Mouse (Mus musculus): ENCODE measurements around the gene Proz. TPM values are rescaled to one million over a fixed set of nuclear protein-coding genes. Genes with fewer than 3 reads are reported as not detected.

The Proz gene
- polyA plus RNA-seq, 1 experiment: 3.2 TPM

DNA sequence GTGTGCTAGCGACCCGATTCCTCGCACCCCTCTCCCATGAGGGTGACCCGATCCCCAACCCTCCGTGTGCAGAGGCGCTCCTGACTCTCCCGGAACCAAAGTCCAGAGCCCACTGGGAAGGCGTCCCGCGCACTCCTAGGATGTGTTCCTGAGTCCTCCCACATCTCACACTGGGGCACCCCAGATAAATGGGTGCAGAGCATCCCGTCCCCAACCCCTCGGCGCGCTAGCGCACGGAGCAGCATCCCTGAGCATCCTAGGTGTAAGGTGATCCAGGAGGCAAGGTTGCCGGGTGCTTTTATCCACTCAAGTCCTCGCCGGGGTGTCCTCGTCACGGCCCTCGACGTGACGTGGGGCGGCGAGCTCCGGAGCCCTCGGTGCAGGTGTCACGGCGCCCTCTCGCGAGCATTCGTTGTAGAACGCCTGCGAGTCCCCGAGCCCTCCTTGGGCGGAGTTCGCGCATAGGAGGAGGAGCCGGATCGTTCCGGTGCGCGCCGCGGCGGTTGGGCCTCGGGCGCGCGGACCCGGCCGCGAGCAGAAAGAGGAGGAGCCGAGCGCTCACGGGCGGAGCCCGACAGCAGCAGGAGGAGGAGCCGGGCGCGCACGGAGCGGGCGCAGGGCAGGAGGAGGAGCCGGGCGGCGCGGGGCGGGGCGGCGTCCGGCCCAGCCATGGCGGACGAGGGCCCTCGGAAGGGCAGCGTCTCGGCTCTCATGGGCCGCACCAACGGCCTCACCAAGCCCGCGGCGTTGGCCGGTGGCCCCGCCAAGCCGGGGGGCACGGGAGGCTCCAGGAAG, 44.6 kb downstream of the Proz start, which contains the start of the genes Pcid2 and Cul4a:
Gene Pcid2, minus strand, starts transcription at position 373 of the 795 bp plus-strand sequence.
Gene Cul4a, plus strand, starts transcription at position 535 of the 795 bp plus-strand sequence.
- TF ChIP-seq POLR2A (IDR thresholded peaks at IDR 0.05; ENCODE audit: borderline replicate concordance, extremely low read depth, low read depth, low read length) (peak; percentile 79), CTCF (IDR thresholded peaks at IDR 0.05; ENCODE audit: insufficient read depth, low read length) (no peak)
- H3K4me1 ChIP-seq (ENCODE audit: control insufficient read depth, insufficient read depth, low read length): peaks cover 3% of the 10 kb centered on the region
- H3K4me3 ChIP-seq (replicated peaks; ENCODE audit: extremely low read depth, low read depth, low read length): peak within 1 kb of the TSS; percentile 90
- DNase-seq: peak; percentile 92
- under 1% methylated on average over 79 of the region's 87 CpGs for WGBS

DNA sequence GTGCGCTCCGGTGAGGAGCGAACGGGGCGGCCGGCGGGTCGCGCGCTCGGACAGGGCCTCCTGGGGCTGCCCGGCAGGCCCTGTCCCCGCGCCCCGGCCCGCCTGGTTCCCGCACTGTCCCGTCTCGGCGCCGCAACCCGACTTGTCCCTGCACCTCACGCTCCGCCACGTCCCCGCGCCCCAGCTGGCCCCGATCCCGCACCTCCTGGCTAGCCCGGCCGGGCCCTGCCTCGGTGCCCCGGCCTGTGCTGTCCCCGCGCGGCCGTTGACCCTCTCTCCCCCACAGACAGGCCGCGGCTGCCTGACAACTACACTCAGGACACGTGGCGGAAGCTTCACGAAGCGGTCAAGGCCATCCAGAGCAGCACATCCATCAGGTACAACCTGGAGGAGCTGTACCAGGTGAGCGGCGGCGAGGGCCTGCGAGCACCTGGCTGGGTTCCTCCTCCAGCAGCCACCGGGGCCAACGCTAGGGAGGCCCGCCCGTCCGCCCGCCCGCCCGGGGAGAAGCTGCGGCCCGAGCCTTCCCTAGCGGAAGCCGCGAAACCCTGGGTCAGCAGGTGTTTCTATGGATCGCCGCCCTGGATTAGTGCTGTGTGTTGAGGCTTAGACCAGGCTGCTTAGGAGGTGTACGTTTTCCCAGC, 45.3 kb downstream of the Proz start:
- no peak for DNase-seq
- TF ChIP-seq POLR2A (IDR thresholded peaks at IDR 0.05; ENCODE audit: borderline replicate concordance, extremely low read depth, low read depth, low read length) (no peak), CTCF (IDR thresholded peaks at IDR 0.05; ENCODE audit: insufficient read depth, low read length) (no peak)
- WGBS: under 1% methylated on average over 54 of the region's 63 CpGs
- Histone ChIP-seq H3K4me1 (ENCODE audit: control insufficient read depth, insufficient read depth, low read length) (peaks cover 3% of the 10 kb centered on the region), H3K4me3 (replicated peaks; ENCODE audit: extremely low read depth, low read depth, low read length) (peak overlapping the region; percentile 89)

DNA sequence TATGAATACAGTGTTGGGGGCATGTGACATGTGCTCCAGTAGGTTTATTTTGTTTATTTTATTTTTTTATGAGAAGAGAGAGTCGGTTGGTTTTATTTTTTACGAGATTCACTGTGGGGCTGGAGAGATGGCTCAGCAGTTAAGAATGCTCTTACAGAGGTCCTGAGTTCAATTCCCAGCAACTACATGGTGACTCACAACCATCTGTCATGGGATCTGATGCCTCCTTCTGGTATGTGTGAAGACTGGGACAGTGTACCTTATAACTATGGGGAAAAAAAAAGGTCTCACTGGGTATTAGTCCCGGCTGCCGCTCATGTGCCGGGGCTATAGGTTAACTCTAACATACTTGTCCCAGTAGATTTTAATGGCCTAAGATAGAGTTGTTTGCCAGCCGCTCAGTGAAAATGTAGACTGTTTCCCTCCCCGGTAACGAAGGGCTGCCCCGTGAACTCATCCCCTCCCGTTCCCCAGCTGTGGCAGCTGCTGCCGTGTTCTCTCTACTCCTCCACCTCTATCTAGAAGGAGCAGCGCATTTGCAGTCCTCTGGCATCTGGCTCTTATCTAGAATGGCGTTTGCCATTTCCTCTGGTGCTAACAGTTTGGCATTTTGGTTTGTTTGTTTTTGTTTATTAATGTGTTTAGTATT, 47.4 kb downstream of the Proz start:
- WGBS: 79% methylated on average over 13 of the region's 13 CpGs
- Histone ChIP-seq H3K4me3 (replicated peaks; ENCODE audit: extremely low read depth, low read depth, low read length) (no peak overlapping the region), H3K4me1 (ENCODE audit: control insufficient read depth, insufficient read depth, low read length) (peaks cover 3% of the 10 kb centered on the region)
- no peak for TF ChIP-seq CTCF (IDR thresholded peaks at IDR 0.05; ENCODE audit: insufficient read depth, low read length)
- TF ChIP-seq POLR2A (IDR thresholded peaks at IDR 0.05; ENCODE audit: borderline replicate concordance, extremely low read depth, low read depth, low read length): no peak
- DNase-seq: no peak

DNA sequence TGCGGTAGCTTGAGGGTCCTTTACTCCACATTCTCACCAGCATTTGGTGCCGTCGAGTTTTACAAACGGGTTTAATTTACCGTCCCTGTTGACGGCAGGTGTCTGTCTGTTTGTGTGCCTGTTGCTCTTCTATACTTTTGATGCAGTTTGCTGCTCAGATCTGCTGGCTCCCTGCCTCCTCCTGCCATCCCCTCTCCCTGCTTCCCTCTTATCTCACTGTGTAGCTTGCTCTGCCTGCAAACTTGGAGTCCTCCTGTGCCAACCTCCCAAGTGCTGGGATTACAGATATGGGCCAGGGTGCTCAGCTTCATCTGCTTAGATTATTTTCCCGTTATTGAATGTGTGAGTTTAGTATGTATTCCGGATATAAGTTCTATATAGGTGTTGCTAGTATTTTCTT, 48.3 kb downstream of the Proz start:
- DNase-seq: no peak
- WGBS: 87% methylated on average over 8 of the region's 8 CpGs
- TF ChIP-seq POLR2A (IDR thresholded peaks at IDR 0.05; ENCODE audit: borderline replicate concordance, extremely low read depth, low read depth, low read length): no peak
- TF ChIP-seq CTCF (IDR thresholded peaks at IDR 0.05; ENCODE audit: insufficient read depth, low read length): no peak

DNA sequence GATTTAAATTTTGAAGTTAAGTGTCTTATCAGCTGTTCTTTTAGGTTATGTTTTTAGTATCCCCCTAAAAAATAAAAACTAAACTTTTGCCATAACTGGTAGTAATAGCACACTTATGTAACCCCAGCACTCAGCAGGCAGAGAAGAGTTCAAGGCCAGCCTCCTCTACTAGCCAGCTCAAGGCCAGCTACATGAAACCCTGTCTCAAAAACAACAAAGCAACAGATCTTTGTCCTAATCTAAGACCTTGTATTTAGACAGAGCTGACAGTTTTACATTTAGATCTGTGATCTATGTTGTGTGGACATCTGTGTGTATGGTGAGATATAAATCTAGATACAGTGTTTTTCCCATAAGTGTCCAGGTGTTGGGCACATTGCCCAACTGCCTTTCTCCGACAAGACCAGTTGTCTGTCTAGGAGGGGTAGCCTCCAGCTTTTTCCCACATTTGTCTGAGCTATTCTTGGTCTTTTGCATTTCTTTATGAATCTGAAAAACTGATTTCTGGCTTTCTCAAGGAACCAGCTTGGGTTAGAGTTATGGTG, 48.8 kb downstream of the Proz start:
- 32% methylated on average over 1 of the region's 1 CpGs for WGBS
- peaks cover 3% of the 10 kb centered on the region for H3K4me1 ChIP-seq (ENCODE audit: control insufficient read depth, insufficient read depth, low read length)
- DNase-seq: no peak
- TF ChIP-seq POLR2A (IDR thresholded peaks at IDR 0.05; ENCODE audit: borderline replicate concordance, extremely low read depth, low read depth, low read length) (no peak), CTCF (IDR thresholded peaks at IDR 0.05; ENCODE audit: insufficient read depth, low read length) (no peak)
- H3K4me3 ChIP-seq (replicated peaks; ENCODE audit: extremely low read depth, low read depth, low read length): no peak overlapping the region

More for the DNA sequence above, 48.3 kb downstream of the Proz start:
- H3K4me1 ChIP-seq (ENCODE audit: control insufficient read depth, insufficient read depth, low read length): peaks cover 3% of the 10 kb centered on the region
- no peak overlapping the region for H3K4me3 ChIP-seq (replicated peaks; ENCODE audit: extremely low read depth, low read depth, low read length)

DNA sequence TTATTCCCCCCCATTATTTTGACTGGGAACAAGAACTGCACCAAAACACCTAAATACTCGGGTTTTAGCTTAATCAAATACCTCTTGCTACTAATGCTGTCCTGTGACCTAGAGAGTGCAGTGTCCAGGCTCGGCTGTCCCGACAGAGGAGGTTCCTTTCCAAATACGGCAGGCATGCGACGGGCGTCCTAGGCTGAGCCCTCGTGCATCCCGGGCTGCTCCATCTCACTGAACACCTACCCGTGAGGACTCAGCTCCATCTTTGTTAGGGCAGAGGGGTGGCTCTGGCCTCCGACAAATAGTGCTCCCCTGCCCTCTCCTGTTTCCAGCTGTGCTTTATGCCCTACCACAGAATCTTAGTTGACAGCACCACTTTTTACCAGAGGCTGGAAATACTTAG, 51.2 kb downstream of the Proz start:
- Histone ChIP-seq H3K4me1 (ENCODE audit: control insufficient read depth, insufficient read depth, low read length) (no peaks in the 10 kb centered on the region), H3K4me3 (replicated peaks; ENCODE audit: extremely low read depth, low read depth, low read length) (no peak overlapping the region)
- no peak for DNase-seq
- no peak for TF ChIP-seq CTCF (IDR thresholded peaks at IDR 0.05; ENCODE audit: insufficient read depth, low read length)
- no peak for TF ChIP-seq POLR2A (IDR thresholded peaks at IDR 0.05; ENCODE audit: borderline replicate concordance, extremely low read depth, low read depth, low read length)
- 78% methylated on average over 11 of the region's 11 CpGs for WGBS

DNA sequence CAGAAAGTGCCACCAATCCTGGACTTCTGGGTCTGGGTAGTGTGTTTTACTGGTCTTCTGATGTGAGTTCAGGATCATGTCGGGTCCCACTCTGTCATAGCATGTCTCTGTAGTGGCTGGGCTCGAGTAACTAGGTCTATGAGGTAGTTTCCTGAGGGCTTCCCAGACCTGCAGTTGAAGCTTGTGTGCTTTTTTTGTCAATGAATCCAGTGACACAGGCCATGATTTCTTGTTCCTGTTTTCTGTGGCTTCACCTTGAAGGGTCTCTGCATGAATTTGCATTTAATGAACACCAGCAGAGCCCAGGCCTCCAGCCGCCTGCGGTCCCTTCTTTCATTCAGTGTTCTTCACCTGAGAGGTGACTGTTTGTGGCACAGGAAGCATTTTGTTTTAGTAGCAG, 52.5 kb downstream of the Proz start:
- DNase-seq: no peak
- no peak overlapping the region for H3K4me3 ChIP-seq (replicated peaks; ENCODE audit: extremely low read depth, low read depth, low read length)
- 84% methylated on average over 4 of the region's 4 CpGs for WGBS
- H3K4me1 ChIP-seq (ENCODE audit: control insufficient read depth, insufficient read depth, low read length): no peaks in the 10 kb centered on the region
- TF ChIP-seq CTCF (IDR thresholded peaks at IDR 0.05; ENCODE audit: insufficient read depth, low read length): no peak

DNA sequence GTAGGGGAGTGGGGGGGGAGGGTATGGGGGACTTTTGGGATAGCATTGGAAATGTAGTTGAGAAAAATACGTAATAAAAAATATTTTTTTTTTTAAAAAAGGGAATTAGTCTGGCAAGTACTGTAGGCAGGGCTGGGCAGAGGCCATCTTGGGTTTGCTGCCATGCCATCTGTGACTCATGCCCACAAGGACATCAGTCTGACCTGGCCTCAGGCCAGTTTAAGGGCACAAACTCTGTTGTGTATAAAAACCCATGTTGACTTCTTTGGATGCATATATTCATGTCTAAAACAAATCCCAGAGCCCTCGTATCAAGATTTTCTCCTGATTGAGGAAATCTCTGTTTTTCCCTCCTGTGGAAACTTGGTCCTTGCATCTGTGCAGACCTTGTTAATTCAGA, 56.4 kb downstream of the Proz start:
- Histone ChIP-seq H3K4me1 (ENCODE audit: control insufficient read depth, insufficient read depth, low read length) (no peaks in the 10 kb centered on the region), H3K4me3 (replicated peaks; ENCODE audit: extremely low read depth, low read depth, low read length) (no peak overlapping the region)
- no peak for DNase-seq
- 91% methylated on average over 2 of the region's 2 CpGs for WGBS
- TF ChIP-seq POLR2A (IDR thresholded peaks at IDR 0.05; ENCODE audit: borderline replicate concordance, extremely low read depth, low read depth, low read length) (no peak), CTCF (IDR thresholded peaks at IDR 0.05; ENCODE audit: insufficient read depth, low read length) (no peak)

DNA sequence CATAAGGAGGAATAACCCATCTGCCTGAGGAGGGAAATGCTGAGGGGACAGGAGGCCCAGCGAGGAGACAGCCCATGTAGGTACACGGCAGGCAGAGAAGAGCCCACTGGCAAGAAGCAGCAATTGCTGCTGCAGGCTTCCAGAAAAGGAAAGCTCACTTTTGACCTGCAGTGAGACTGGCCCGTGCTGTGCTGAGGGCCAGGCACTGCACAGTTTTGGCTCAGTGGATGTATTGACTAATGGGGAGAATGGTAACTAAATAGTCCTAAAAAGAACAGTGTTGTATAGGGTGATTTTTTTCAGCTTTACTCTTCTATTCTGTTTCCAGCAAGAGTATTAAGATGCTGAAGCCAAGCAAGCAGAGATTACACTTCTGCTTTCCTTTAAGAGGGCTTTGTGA, 57.8 kb downstream of the Proz start:
- Histone ChIP-seq H3K4me3 (replicated peaks; ENCODE audit: extremely low read depth, low read depth, low read length) (no peak overlapping the region), H3K4me1 (ENCODE audit: control insufficient read depth, insufficient read depth, low read length) (no peaks in the 10 kb centered on the region)
- TF ChIP-seq CTCF (IDR thresholded peaks at IDR 0.05; ENCODE audit: insufficient read depth, low read length): no peak
- TF ChIP-seq POLR2A (IDR thresholded peaks at IDR 0.05; ENCODE audit: borderline replicate concordance, extremely low read depth, low read depth, low read length): no peak
- DNase-seq: no peak
- WGBS: 82% methylated on average over 3 of the region's 3 CpGs
